Mouse (Mus musculus) lung, adult 2 months (tissue): ENCODE measurements around the gene Borcs6.
A peak's percentile ranks its signal among the peaks of the same experiment; 100 is the strongest.

ENCODE experiments used
- CTCF ChIP-seq: fragments of 200-500 bp; IDR thresholded peaks from 2 replicates; pipeline ENCODE4 v1.5.1; 2011; ENCODE audit warnings: mild to moderate bottlenecking, low read length, control low read depth; ENCODE audit not compliant: insufficient read depth
- POLR2A ChIP-seq: fragments of 200-500 bp; IDR thresholded peaks from 2 replicates; pipeline ENCODE4 v1.6.1; 2011; ENCODE audit warnings: low read depth, mild to moderate bottlenecking, control low read depth, low read length, borderline replicate concordance; ENCODE audit errors: extremely low read depth

- TF ChIP-seq CTCF, result no peak
- TF ChIP-seq POLR2A, result peak; percentile 62; the same call in 1 of the 2 replicates
These were observed 36.2 kb downstream of the Borcs6 start for GRCm38 (mm10) chr11:69095511-69096231.
